In genomic region chr17:10402064-10402640, GRCm38 (mm10) we compare ENCODE assay signal across 25 mouse cellular contexts.
DNase-seq lines count a peak whose midpoint lies in the region; ATAC-seq and TF ChIP-seq lines count a peak whose summit lies in the region.
"Had no signal": no experiment of that assay in that cellular context is flagged by ENCODE, and none has a peak within 500 bp of the region (broad histone marks: within the 10 kb centered on the region; RNA-seq: fewer than 3 reads in every experiment).

No protein-coding gene starts in this region.

- H3K4me1 ChIP-seq in kidney, adult 2 months (ENCODE audit: control insufficient read depth, insufficient read depth, low read length), result no peaks in the 10 kb centered on the region; the same call in 1 of the 2 replicates
- peaks cover 9% of the 10 kb centered on the region; the same call in 1 of the 2 replicates for H3K4me1 ChIP-seq in kidney, embryonic 15.5 days
- peaks cover 40% of the 10 kb centered on the region for H3K4me1 ChIP-seq in neural tube, embryonic 15.5 days

- peak; percentile 24; the same call in 1 of the 2 replicates for ATAC-seq in frontal cortex, adult (ENCODE audit: low TSS enrichment)
- no peak for ATAC-seq in kidney, embryonic 15.5 days (replicated peaks; ENCODE audit: low FRiP score)
- ATAC-seq in neural tube, embryonic 15.5 days (ENCODE audit: low FRiP score), result no peak
- ATAC-seq: forebrain, embryonic 14.5 days; intestine, embryonic 15.5 days; lung, postnatal 0 days; midbrain, embryonic 16.5 days; Patski had no signal

- no peak overlapping the region for H3K27ac ChIP-seq in kidney, adult 2 months (ENCODE audit: insufficient read depth, low read depth, low read length)
- H3K27ac ChIP-seq in kidney, embryonic 15.5 days, result no peak overlapping the region
- 0 out of 2 replicates have a peak overlapping the region, but pooled peaks have one; percentile 18 for H3K27ac ChIP-seq in neural tube, embryonic 15.5 days (replicated peaks)
- H3K27ac ChIP-seq: embryonic facial prominence, embryonic 13.5 days; intestine, embryonic 15.5 days; macrophage had no signal

- no peak for DNase-seq in frontal cortex, postnatal 36 days (ENCODE audit: low spot score in 2 of 2)
- DNase-seq in kidney, adult 2 months, result peak; percentile 19
- no peak for DNase-seq in neural tube, embryonic 10.5 days (ENCODE audit: extremely low spot score, low spot score)
- DNase-seq in urinary bladder, postnatal 25 days (ENCODE audit: low spot score), result no peak
- DNase-seq: adrenal gland, adult 2 months; cerebellum, adult 2 months; cerebellum, postnatal 25 days; embryo, embryonic 11 days; heart, postnatal 4 days; liver; right cerebral cortex, postnatal 25 days; spleen, adult 18-20 months had no signal

- no peaks in the 10 kb centered on the region for H3K9me3 ChIP-seq in kidney, embryonic 15.5 days (replicated peaks)
- no peaks in the 10 kb centered on the region for H3K9me3 ChIP-seq in neural tube, embryonic 15.5 days (replicated peaks)
- H3K9me3 ChIP-seq: embryonic facial prominence, embryonic 13.5 days; G1E; intestine, embryonic 15.5 days had no signal

- no peak for TF ChIP-seq CTCF in kidney, adult 2 months (conservative IDR thresholded peaks at IDR 0.05; ENCODE audit: insufficient read depth, insufficient read length, low read depth, low read length)

- no peak overlapping the region for H3K9ac ChIP-seq in kidney, embryonic 15.5 days
- no peak overlapping the region for H3K9ac ChIP-seq in neural tube, embryonic 15.5 days (replicated peaks)
- H3K9ac ChIP-seq: embryonic facial prominence, embryonic 13.5 days; intestine, embryonic 15.5 days had no signal

- no peak overlapping the region for H3K4me2 ChIP-seq in kidney, embryonic 15.5 days
- no peak overlapping the region for H3K4me2 ChIP-seq in neural tube, embryonic 15.5 days
- H3K4me2 ChIP-seq: embryonic facial prominence, embryonic 13.5 days; intestine, embryonic 15.5 days had no signal

- no peaks in the 10 kb centered on the region for H3K36me3 ChIP-seq in kidney, adult 2 months (ENCODE audit: control insufficient read depth, insufficient read depth, low read length)
- H3K36me3 ChIP-seq in kidney, embryonic 15.5 days, result no peaks in the 10 kb centered on the region
- H3K36me3 ChIP-seq in neural tube, embryonic 15.5 days, result no peaks in the 10 kb centered on the region
- H3K36me3 ChIP-seq: embryonic facial prominence, embryonic 13.5 days; G1E; intestine, embryonic 15.5 days had no signal

- 71% methylated on average over 12 of the region's 12 CpGs for WGBS in kidney, adult 2 months
- WGBS in kidney, embryonic 15.5 days, result 79% methylated on average over 12 of the region's 12 CpGs
- 85% methylated on average over 12 of the region's 12 CpGs for WGBS in neural tube, embryonic 15.5 days

- no peak overlapping the region for H3K4me3 ChIP-seq in kidney, adult 2 months (ENCODE audit: insufficient read depth, low read depth, low read length)
- no peak overlapping the region for H3K4me3 ChIP-seq in kidney, embryonic 15.5 days (replicated peaks)
- H3K4me3 ChIP-seq in neural tube, embryonic 15.5 days (replicated peaks), result no peak overlapping the region
- H3K4me3 ChIP-seq: embryonic facial prominence, embryonic 13.5 days; erythroblast, embryonic 14.5 days; intestine, embryonic 15.5 days had no signal

- TF ChIP-seq POLR2A in kidney, adult 2 months (IDR thresholded peaks at IDR 0.05; ENCODE audit: low read depth, low read length), result no peak

- no peaks in the 10 kb centered on the region for H3K27me3 ChIP-seq in kidney, adult 2 months (replicated peaks; ENCODE audit: control insufficient read depth, insufficient read depth, low read length)
- H3K27me3 ChIP-seq in kidney, embryonic 15.5 days, result peaks cover 4% of the 10 kb centered on the region; the same call in 1 of the 2 replicates
- H3K27me3 ChIP-seq in neural tube, embryonic 15.5 days (replicated peaks), result no peaks in the 10 kb centered on the region
- H3K27me3 ChIP-seq: CH12.LX; intestine, embryonic 15.5 days; Patski had no signal
